Mouse (Mus musculus): ENCODE data around the gene Mcm9. TPM values are rescaled to one million over a fixed set of nuclear protein-coding genes. Genes with fewer than 3 reads are reported as not detected.

Mcm9 gene
- polyA plus RNA-seq, 1 experiment from 2014 or later = 7.9 TPM

DNA sequence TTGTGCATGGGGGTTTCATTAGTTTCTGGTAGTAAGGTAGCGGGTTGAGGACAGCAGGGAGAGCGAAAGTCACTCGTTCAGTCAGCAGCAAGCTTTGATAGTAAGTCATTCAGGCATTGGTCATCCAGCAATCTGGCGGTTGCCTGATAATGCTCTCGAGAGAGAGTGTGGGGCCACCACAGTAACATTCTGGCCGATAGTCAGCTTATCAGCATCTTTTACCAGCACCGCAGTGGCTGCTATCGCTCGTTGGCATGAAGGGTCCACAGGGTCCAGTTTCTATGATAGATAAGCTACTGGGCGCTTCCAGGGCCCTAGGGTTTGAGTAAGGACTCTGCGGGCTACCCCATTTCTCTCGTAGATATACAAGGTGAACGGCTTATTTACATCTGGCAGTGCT lies 136.3 kb downstream of the Mcm9 start:
- Histone ChIP-seq H3K27ac (no peak overlapping the region), H3K36me3 (ENCODE audit: insufficient read depth, low read length) (no peaks in the 10 kb centered on the region), H3K9me3 (replicated peaks; ENCODE audit: low read length) (no peaks in the 10 kb centered on the region), H3K27me3 (ENCODE audit: insufficient read depth, low read length) (no peaks in the 10 kb centered on the region), H3K4me1 (replicated peaks; ENCODE audit: insufficient read depth, low read length) (no peaks in the 10 kb centered on the region), H3K9ac (ENCODE audit: low read depth, low read length) (no peak overlapping the region), H3K4me2 (ENCODE audit: low read length) (no peak overlapping the region), H3K4me3 (replicated peaks; ENCODE audit: low read depth, low read length) (no peak overlapping the region)
- no peak for TF ChIP-seq CTCF (IDR thresholded peaks at IDR 0.05; ENCODE audit: low read depth)
- DNase-seq (ENCODE audit: low spot score) (no peak), ATAC-seq (replicated peaks; ENCODE audit: low FRiP score, low read depth) (no peak)
- 94% methylated on average over 13 of the region's 13 CpGs for WGBS

Other genes starting within 250 kb of the Mcm9 start
- 122 and 126 TPM in 2 replicates for gene Asf1a, start 33.7 kb downstream of the Mcm9 start, polyA plus RNA-seq (2015; fragmentation: Nextera tagmentation; extraction: Ambion mirVana)
- gene Fam184a, start 120.7 kb upstream of the Mcm9 start, polyA plus RNA-seq (2015; fragmentation: Nextera tagmentation; extraction: Ambion mirVana) = 4.6 and 5.0 TPM in 2 replicates

All from kidney, postnatal 0 days (tissue).